8 mouse cellular contexts compared by ENCODE assay signal in genomic region chr1:42629465-42630261, GRCm38 (mm10).
DNase-seq lines count a peak whose midpoint lies in the region; ATAC-seq and TF ChIP-seq lines count a peak whose summit lies in the region.

No protein-coding gene starts in this region.

- H3K4me3 ChIP-seq in heart, embryonic 12.5 days: no peak overlapping the region
- H3K4me3 ChIP-seq in heart, embryonic 10.5 days: no peak overlapping the region
- H3K4me3 ChIP-seq in forebrain, embryonic 16.5 days (replicated peaks; ENCODE audit: low read length): no peak overlapping the region
- H3K4me3 ChIP-seq in neural tube, embryonic 11.5 days (ENCODE audit: low read depth, low read length): no peak overlapping the region
- H3K4me3 ChIP-seq in left cerebral cortex, adult 2 months: no peak overlapping the region

- peaks cover 10% of the 10 kb centered on the region; the same call in 1 of the 2 replicates for H3K27me3 ChIP-seq in heart, embryonic 12.5 days (replicated peaks)
- peaks cover 6% of the 10 kb centered on the region; the same call in 1 of the 2 replicates for H3K27me3 ChIP-seq in heart, embryonic 10.5 days (ENCODE audit: insufficient read depth, poor library complexity, severe bottlenecking)
- no peaks in the 10 kb centered on the region for H3K27me3 ChIP-seq in forebrain, embryonic 16.5 days (replicated peaks; ENCODE audit: control insufficient read depth, insufficient read depth, low read length)
- H3K27me3 ChIP-seq in neural tube, embryonic 11.5 days (ENCODE audit: control insufficient read depth, insufficient read depth, low read length): no peaks in the 10 kb centered on the region

- no peak overlapping the region for H3K27ac ChIP-seq in heart, embryonic 12.5 days (ENCODE audit: poor library complexity, severe bottlenecking)
- H3K27ac ChIP-seq in heart, embryonic 10.5 days: no peak overlapping the region
- H3K27ac ChIP-seq in forebrain, embryonic 16.5 days (ENCODE audit: low read length): no peak overlapping the region
- H3K27ac ChIP-seq in neural tube, embryonic 11.5 days (ENCODE audit: low read depth, low read length): peak overlapping the region; percentile 75
- no peak overlapping the region for H3K27ac ChIP-seq in left cerebral cortex, adult 2 months

- H3K36me3 ChIP-seq in heart, embryonic 12.5 days: no peaks in the 10 kb centered on the region
- H3K36me3 ChIP-seq in heart, embryonic 10.5 days: no peaks in the 10 kb centered on the region
- H3K36me3 ChIP-seq in forebrain, embryonic 16.5 days (ENCODE audit: control insufficient read depth, insufficient read depth): no peaks in the 10 kb centered on the region
- H3K36me3 ChIP-seq in neural tube, embryonic 11.5 days (ENCODE audit: control insufficient read depth, insufficient read depth, low read length): no peaks in the 10 kb centered on the region

- ATAC-seq in heart, embryonic 12.5 days (ENCODE audit: insufficient number of reproducible peaks, low FRiP score): no peak
- peak; percentile 41; the same call in 1 of the 2 replicates for ATAC-seq in forebrain, embryonic 16.5 days
- peak; percentile 54 for ATAC-seq in neural tube, embryonic 11.5 days (ENCODE audit: insufficient read depth, low FRiP score, low TSS enrichment)

- DNase-seq in heart, embryonic 10.5 days (ENCODE audit: low spot score): no peak
- DNase-seq in kidney, postnatal 25 days: peak; percentile 58 to 78
- DNase-seq in neural tube, embryonic 11.5 days (ENCODE audit: low spot score): peak; percentile 61
- DNase-seq in B cell, adult 2 months: no peak
- DNase-seq in urinary bladder, postnatal 25 days (ENCODE audit: low spot score): no peak
- DNase-seq in left cerebral cortex, adult 2 months (ENCODE audit: extremely low spot score in 1 of 2, low spot score in 2 of 2): no peak

- intact Hi-C loops in left cerebral cortex, adult 2 months (cut with DNase I): no loop called here

- WGBS in heart, embryonic 12.5 days: 36% methylated on average over 14 of the region's 14 CpGs
- 33% methylated on average over 14 of the region's 14 CpGs for WGBS in heart, embryonic 10.5 days
- WGBS in forebrain, embryonic 16.5 days: 15% methylated on average over 14 of the region's 14 CpGs
- WGBS in neural tube, embryonic 11.5 days: 22% methylated on average over 14 of the region's 14 CpGs

- TF ChIP-seq CTCF in left cerebral cortex, adult 2 months (IDR thresholded peaks at IDR 0.05): no peak

- no peak overlapping the region for H3K9ac ChIP-seq in heart, embryonic 12.5 days
- no peak overlapping the region for H3K9ac ChIP-seq in forebrain, embryonic 16.5 days (replicated peaks; ENCODE audit: low read depth, low read length)
- no peak overlapping the region for H3K9ac ChIP-seq in neural tube, embryonic 11.5 days (ENCODE audit: low read length)

- H3K4me1 ChIP-seq in heart, embryonic 12.5 days (replicated peaks): peaks cover 11% of the 10 kb centered on the region
- peaks cover 4% of the 10 kb centered on the region; the same call in 1 of the 2 replicates for H3K4me1 ChIP-seq in heart, embryonic 10.5 days
- H3K4me1 ChIP-seq in forebrain, embryonic 16.5 days (replicated peaks; ENCODE audit: control insufficient read depth, insufficient read depth, low read length): peaks cover 15% of the 10 kb centered on the region
- peaks cover 22% of the 10 kb centered on the region for H3K4me1 ChIP-seq in neural tube, embryonic 11.5 days (ENCODE audit: control insufficient read depth, insufficient read depth, low read length)

- H3K4me2 ChIP-seq in heart, embryonic 12.5 days: peak overlapping the region; percentile 52
- H3K4me2 ChIP-seq in forebrain, embryonic 16.5 days (ENCODE audit: low read length): peak overlapping the region; percentile 11; the same call in 1 of the 2 replicates
- peak overlapping the region; percentile 19 for H3K4me2 ChIP-seq in neural tube, embryonic 11.5 days (ENCODE audit: low read depth)

- no peaks in the 10 kb centered on the region for H3K9me3 ChIP-seq in heart, embryonic 12.5 days (replicated peaks)
- H3K9me3 ChIP-seq in heart, embryonic 10.5 days: no peaks in the 10 kb centered on the region
- no peaks in the 10 kb centered on the region for H3K9me3 ChIP-seq in forebrain, embryonic 16.5 days (ENCODE audit: control insufficient read depth, low read length)
- no peaks in the 10 kb centered on the region for H3K9me3 ChIP-seq in neural tube, embryonic 11.5 days (ENCODE audit: control insufficient read depth, low read length)

Comparison
In these comparisons a context has a peak if more than half of its experiments do, and no peak if none do; other contexts are left out.
1. DNase-seq: peak in kidney, postnatal 25 days (2 of 2) and neural tube, embryonic 11.5 days (single experiment); none in heart, embryonic 10.5 days (single experiment), B cell, adult 2 months (0 of 2), urinary bladder, postnatal 25 days (single experiment) and left cerebral cortex, adult 2 months (0 of 2).
2. Peak in every context shown above with its lines, with median percentiles within 50 percentile points of each other: H3K4me2 ChIP-seq.